ENCODE assay signal across 7 mouse cellular contexts in the genomic region with DNA sequence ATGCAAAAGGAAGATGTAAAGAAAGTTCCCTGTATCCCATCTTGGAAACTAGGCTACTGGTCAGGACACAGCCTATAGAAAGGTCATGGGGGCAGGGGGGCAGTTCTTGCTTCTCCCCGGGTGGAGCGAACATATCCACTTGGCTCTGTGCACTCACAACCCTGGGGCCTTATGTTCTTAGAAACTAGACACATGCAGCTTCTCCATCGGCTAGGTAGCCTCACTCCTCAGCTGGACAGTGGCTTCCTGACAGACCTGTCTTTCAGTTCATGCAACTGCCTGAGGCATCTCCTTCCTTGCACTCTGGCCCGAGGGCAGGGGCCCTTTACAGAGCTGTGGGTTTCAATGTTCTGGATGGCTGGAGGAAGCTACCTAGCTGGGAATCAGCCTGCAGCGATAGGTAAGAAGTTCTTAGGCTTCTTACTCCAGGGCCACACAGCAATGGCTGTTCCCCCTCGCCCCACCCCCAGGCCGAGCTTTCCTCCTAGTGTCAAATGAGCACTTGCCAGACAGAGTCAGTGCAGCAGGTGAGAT. TPM values are rescaled to one million over a fixed set of nuclear protein-coding genes. Genes with fewer than 3 reads are reported as not detected.
DNase-seq lines count a peak whose midpoint lies in the region; ATAC-seq lines count a peak whose summit lies in the region.

No protein-coding gene starts in this region.

- no peak for DNase-seq in liver, embryonic 11.5 days (ENCODE audit: low spot score)
- no peak for DNase-seq in liver
- no peak for DNase-seq in forebrain, embryonic 14.5 days (ENCODE audit: low spot score)
- no peak for DNase-seq in right cerebral cortex, adult 18-20 months

- H3K9ac ChIP-seq in liver, embryonic 11.5 days (ENCODE audit: low read depth, low read length) = peak overlapping the region; percentile 63
- H3K9ac ChIP-seq in forebrain, embryonic 14.5 days (ENCODE audit: low read length) = peak overlapping the region; percentile 63; the same call in 1 of the 2 replicates
- H3K9ac ChIP-seq in limb, embryonic 12.5 days (replicated peaks) = peak overlapping the region; percentile 57; the same call in 1 of the 2 replicates
- peak overlapping the region; percentile 100 for H3K9ac ChIP-seq in neural tube, embryonic 14.5 days (replicated peaks; ENCODE audit: low read depth, low read length)

- H3K27ac ChIP-seq in liver, embryonic 11.5 days (ENCODE audit: low read depth, low read length) = peak overlapping the region; percentile 89
- no peak overlapping the region for H3K27ac ChIP-seq in forebrain, embryonic 14.5 days (ENCODE audit: low read depth, low read length)
- no peak overlapping the region for H3K27ac ChIP-seq in limb, embryonic 12.5 days
- H3K27ac ChIP-seq in neural tube, embryonic 14.5 days (ENCODE audit: low read depth, low read length) = peak overlapping the region; percentile 92

- H3K27me3 ChIP-seq in liver, embryonic 11.5 days (replicated peaks; ENCODE audit: control insufficient read depth, insufficient read depth, low read length) = 0 out of 2 replicates have a peak, but pooled peaks cover 2% of the 10 kb centered on the region
- H3K27me3 ChIP-seq in forebrain, embryonic 14.5 days (replicated peaks; ENCODE audit: control insufficient read depth, insufficient read depth, low read length) = no peaks in the 10 kb centered on the region
- no peaks in the 10 kb centered on the region for H3K27me3 ChIP-seq in limb, embryonic 12.5 days
- no peaks in the 10 kb centered on the region for H3K27me3 ChIP-seq in neural tube, embryonic 14.5 days (ENCODE audit: control insufficient read depth, insufficient read depth, low read length)

- ATAC-seq in liver, embryonic 11.5 days (replicated peaks; ENCODE audit: low FRiP score) = no peak
- ATAC-seq in forebrain, embryonic 14.5 days = no peak
- ATAC-seq in limb, embryonic 12.5 days (ENCODE audit: insufficient number of reproducible peaks, insufficient read depth, low FRiP score, low TSS enrichment, low read depth) = no peak
- ATAC-seq in neural tube, embryonic 14.5 days (ENCODE audit: low read depth) = no peak
- no peak for ATAC-seq in granulocyte monocyte progenitor cell, adult 5-6 weeks (replicated peaks; ENCODE audit: poor library complexity, severe bottlenecking)

- peaks cover 46% of the 10 kb centered on the region for H3K4me1 ChIP-seq in liver, embryonic 11.5 days (replicated peaks; ENCODE audit: control insufficient read depth, insufficient read depth, low read length)
- peaks cover 26% of the 10 kb centered on the region for H3K4me1 ChIP-seq in forebrain, embryonic 14.5 days (ENCODE audit: control insufficient read depth, insufficient read depth, low read length)
- H3K4me1 ChIP-seq in limb, embryonic 12.5 days (replicated peaks) = peaks cover 41% of the 10 kb centered on the region
- peaks cover 32% of the 10 kb centered on the region for H3K4me1 ChIP-seq in neural tube, embryonic 14.5 days (ENCODE audit: control insufficient read depth, insufficient read depth, low read length)

- H3K4me3 ChIP-seq in liver, embryonic 11.5 days (ENCODE audit: low read depth, low read length) = peak overlapping the region; percentile 95; the same call in 1 of the 2 replicates
- 0 out of 2 replicates have a peak overlapping the region, but pooled peaks have one; percentile 99 for H3K4me3 ChIP-seq in forebrain, embryonic 14.5 days (ENCODE audit: low read depth, low read length)
- 0 out of 2 replicates have a peak overlapping the region, but pooled peaks have one; percentile 96 for H3K4me3 ChIP-seq in limb, embryonic 12.5 days (replicated peaks)
- H3K4me3 ChIP-seq in neural tube, embryonic 14.5 days (ENCODE audit: low read depth, low read length) = no peak overlapping the region

- H3K4me2 ChIP-seq in liver, embryonic 11.5 days = peak overlapping the region; percentile 87
- H3K4me2 ChIP-seq in forebrain, embryonic 14.5 days (ENCODE audit: low read length) = peak overlapping the region; percentile 61
- peak overlapping the region; percentile 97 for H3K4me2 ChIP-seq in limb, embryonic 12.5 days
- peak overlapping the region; percentile 72 for H3K4me2 ChIP-seq in neural tube, embryonic 14.5 days (ENCODE audit: low read depth, low read length)

- H3K36me3 ChIP-seq in liver, embryonic 11.5 days (ENCODE audit: control insufficient read depth, insufficient read depth, low read length) = no peaks in the 10 kb centered on the region; the same call in 1 of the 2 replicates
- H3K36me3 ChIP-seq in forebrain, embryonic 14.5 days (ENCODE audit: control insufficient read depth, insufficient read depth, low read length) = peaks cover 15% of the 10 kb centered on the region; the same call in 1 of the 2 replicates
- peaks cover 15% of the 10 kb centered on the region for H3K36me3 ChIP-seq in limb, embryonic 12.5 days
- no peaks in the 10 kb centered on the region for H3K36me3 ChIP-seq in neural tube, embryonic 14.5 days (ENCODE audit: control insufficient read depth, insufficient read depth, low read length)

- H3K9me3 ChIP-seq in liver, embryonic 11.5 days (ENCODE audit: control insufficient read depth, low read length) = no peaks in the 10 kb centered on the region
- no peaks in the 10 kb centered on the region for H3K9me3 ChIP-seq in forebrain, embryonic 14.5 days (replicated peaks; ENCODE audit: control insufficient read depth, low read length)
- H3K9me3 ChIP-seq in limb, embryonic 12.5 days = no peaks in the 10 kb centered on the region
- H3K9me3 ChIP-seq in neural tube, embryonic 14.5 days (ENCODE audit: control insufficient read depth, low read length) = no peaks in the 10 kb centered on the region

- WGBS in liver, embryonic 11.5 days = 64% methylated on average over 7 of the region's 7 CpGs
- WGBS in forebrain, embryonic 14.5 days = 48% methylated on average over 7 of the region's 7 CpGs
- WGBS in limb, embryonic 12.5 days = 58% methylated on average over 7 of the region's 7 CpGs
- 75% methylated on average over 7 of the region's 7 CpGs for WGBS in neural tube, embryonic 14.5 days

RNA-seq across cellular contexts. Expression of gene Ttyh3, which starts 1.1 kb away (rescaled TPM):
- 24.3 and 26.5 TPM in 2 replicates for polyA plus RNA-seq in liver, embryonic 11.5 days (2014; fragmentation: Nextera tagmentation; extraction: Ambion mirVana)
- 65.8 and 72.3 TPM in 2 replicates for polyA plus RNA-seq in forebrain, embryonic 14.5 days (2014; fragmentation: Nextera tagmentation; extraction: Ambion mirVana)
- 48.8 and 58.0 TPM in 2 replicates for polyA plus RNA-seq in limb, embryonic 12.5 days (2016; fragmentation: Nextera tagmentation; extraction: Ambion mirVana)
- 85.5 and 89.4 TPM in 2 replicates for polyA plus RNA-seq in neural tube, embryonic 14.5 days (2014; fragmentation: Nextera tagmentation; extraction: Ambion mirVana)
- total RNA-seq in granulocyte monocyte progenitor cell, adult 5-6 weeks (2014; fragmentation: Nextera tagmentation) = 42.0 and 47.9 TPM in 2 replicates
- 8.7 and 9.2 TPM in 2 replicates for total RNA-seq in granulocyte monocyte progenitor cell, adult 5-6 weeks (2017)

RNA-seq across cellular contexts. Expression of gene Lfng, which starts 42.8 kb away (rescaled TPM):
- polyA plus RNA-seq in liver, embryonic 11.5 days (2014; fragmentation: Nextera tagmentation; extraction: Ambion mirVana) = 10.6 and 11.0 TPM in 2 replicates
- polyA plus RNA-seq in forebrain, embryonic 14.5 days (2014; fragmentation: Nextera tagmentation; extraction: Ambion mirVana) = 30.9 TPM in 2 replicates
- 10.3 and 10.8 TPM in 2 replicates for polyA plus RNA-seq in limb, embryonic 12.5 days (2016; fragmentation: Nextera tagmentation; extraction: Ambion mirVana)
- 17.7 and 18.2 TPM in 2 replicates for polyA plus RNA-seq in neural tube, embryonic 14.5 days (2014; fragmentation: Nextera tagmentation; extraction: Ambion mirVana)
- total RNA-seq in granulocyte monocyte progenitor cell, adult 5-6 weeks (2014; fragmentation: Nextera tagmentation) = 8.2 and 9.9 TPM in 2 replicates
- 1.9 and 14.6 TPM in 2 replicates for total RNA-seq in granulocyte monocyte progenitor cell, adult 5-6 weeks (2017)

RNA-seq across cellular contexts. Expression of gene Iqce, which starts 52.2 kb away (rescaled TPM):
- polyA plus RNA-seq in liver, embryonic 11.5 days (2014; fragmentation: Nextera tagmentation; extraction: Ambion mirVana) = 13.2 and 14.4 TPM in 2 replicates
- polyA plus RNA-seq in forebrain, embryonic 14.5 days (2014; fragmentation: Nextera tagmentation; extraction: Ambion mirVana) = 13.4 and 18.9 TPM in 2 replicates
- 26.0 and 28.8 TPM in 2 replicates for polyA plus RNA-seq in limb, embryonic 12.5 days (2016; fragmentation: Nextera tagmentation; extraction: Ambion mirVana)
- polyA plus RNA-seq in neural tube, embryonic 14.5 days (2014; fragmentation: Nextera tagmentation; extraction: Ambion mirVana) = 26.1 and 29.8 TPM in 2 replicates
- total RNA-seq in granulocyte monocyte progenitor cell, adult 5-6 weeks (2014; fragmentation: Nextera tagmentation) = 13.4 and 26.7 TPM in 2 replicates
- total RNA-seq in granulocyte monocyte progenitor cell, adult 5-6 weeks (2017) = 5.3 and 10.0 TPM in 2 replicates

RNA-seq across cellular contexts. Expression of gene Brat1, which starts 54.9 kb away (rescaled TPM):
- 16.9 and 18.7 TPM in 2 replicates for polyA plus RNA-seq in liver, embryonic 11.5 days (2014; fragmentation: Nextera tagmentation; extraction: Ambion mirVana)
- 14.3 and 19.8 TPM in 2 replicates for polyA plus RNA-seq in forebrain, embryonic 14.5 days (2014; fragmentation: Nextera tagmentation; extraction: Ambion mirVana)
- polyA plus RNA-seq in limb, embryonic 12.5 days (2016; fragmentation: Nextera tagmentation; extraction: Ambion mirVana) = 22.4 and 23.5 TPM in 2 replicates
- polyA plus RNA-seq in neural tube, embryonic 14.5 days (2014; fragmentation: Nextera tagmentation; extraction: Ambion mirVana) = 17.6 and 18.4 TPM in 2 replicates
- 10.2 and 14.3 TPM in 2 replicates for total RNA-seq in granulocyte monocyte progenitor cell, adult 5-6 weeks (2014; fragmentation: Nextera tagmentation)
- total RNA-seq in granulocyte monocyte progenitor cell, adult 5-6 weeks (2017) = 7.3 and 8.2 TPM in 2 replicates

Comparison
In these comparisons a context has a peak if more than half of its experiments do, and no peak if none do; other contexts are left out.
1. H3K27ac ChIP-seq: peak in liver, embryonic 11.5 days (single experiment) and neural tube, embryonic 14.5 days (single experiment); none in forebrain, embryonic 14.5 days (single experiment) and limb, embryonic 12.5 days (single experiment).
2. Peak in every context shown above with its lines, with median percentiles within 50 percentile points of each other: H3K4me2 ChIP-seq and H3K9ac ChIP-seq.